Mouse (Mus musculus): ENCODE data around the gene Mrpl41. TPM values are rescaled to one million over a fixed set of nuclear protein-coding genes. Genes with fewer than 3 reads are reported as not detected.

The Mrpl41 gene
- polyA plus RNA-seq (2015; fragmentation: Nextera tagmentation; extraction: Ambion mirVana): 108 and 113 TPM in 2 replicates

GRCm38 (mm10) chr2:24974906-24975703 is at the start of gene Mrpl41:
Gene Mrpl41, minus strand, starts transcription at chr2:24975098.

GRCm38 (mm10) chr2:24975704-24976297 is 903 bp upstream of the Mrpl41 start, which contains the start of gene Pnpla7:
Gene Pnpla7, plus strand, starts transcription at chr2:24976033.

GRCm38 (mm10) chr2:24962304-24963000 is 12.4 kb downstream of the Mrpl41 start, which contains the start of gene Dph7:
Gene Dph7, plus strand, starts transcription at chr2:24962400.

GRCm38 (mm10) chr2:24949421-24950188 is 25.3 kb downstream of the Mrpl41 start, which contains the start of gene Zmynd19:
Gene Zmynd19, plus strand, starts transcription at chr2:24949792.

GRCm38 (mm10) chr2:24935057-24935796 is 39.7 kb downstream of the Mrpl41 start, which contains the start of gene Arrdc1:
Gene Arrdc1, minus strand, starts transcription at chr2:24935252.

Small RNA genes within 50 kb of the gene (microRNA-seq; reads per million reads assigned to microRNA genes)
- gene Gm22875: not detected

Other genes with a start within 250 kb of the Mrpl41 start
- 0.08 and 0.34 TPM in 2 replicates for gene Cacna1b, start 211.9 kb downstream of the Mrpl41 start, polyA plus RNA-seq (2015; fragmentation: Nextera tagmentation; extraction: Ambion mirVana)
- 29.0 and 29.3 TPM in 2 replicates for gene Ehmt1, start 55.5 kb downstream of the Mrpl41 start, polyA plus RNA-seq (2015; fragmentation: Nextera tagmentation; extraction: Ambion mirVana)
- gene Arrdc1, start 39.8 kb downstream of the Mrpl41 start, polyA plus RNA-seq (2015; fragmentation: Nextera tagmentation; extraction: Ambion mirVana): 45.2 and 48.1 TPM in 2 replicates
- gene Zmynd19, start 25.3 kb downstream of the Mrpl41 start, polyA plus RNA-seq (2015; fragmentation: Nextera tagmentation; extraction: Ambion mirVana): 8.5 and 9.3 TPM in 2 replicates
- 10.5 and 12.4 TPM in 2 replicates for gene Dph7, start 12.7 kb downstream of the Mrpl41 start, polyA plus RNA-seq (2015; fragmentation: Nextera tagmentation; extraction: Ambion mirVana)
- gene Pnpla7, start 935 bp upstream of the Mrpl41 start, polyA plus RNA-seq (2015; fragmentation: Nextera tagmentation; extraction: Ambion mirVana): 3.8 and 5.7 TPM in 2 replicates
- 35.9 and 40.2 TPM in 2 replicates for gene Nsmf, start 79.3 kb upstream of the Mrpl41 start, polyA plus RNA-seq (2015; fragmentation: Nextera tagmentation; extraction: Ambion mirVana)
- not detected in 2 replicates for gene Entpd8, start 105.2 kb upstream of the Mrpl41 start, polyA plus RNA-seq (2015; fragmentation: Nextera tagmentation; extraction: Ambion mirVana)
- gene Noxa1, start 120.1 kb upstream of the Mrpl41 start, polyA plus RNA-seq (2015; fragmentation: Nextera tagmentation; extraction: Ambion mirVana): 0.23 and 0.29 TPM in 2 replicates
- gene Nrarp, start 205.7 kb upstream of the Mrpl41 start, polyA plus RNA-seq (2015; fragmentation: Nextera tagmentation; extraction: Ambion mirVana): 11.0 and 13.9 TPM in 2 replicates
- 11.9 and 14.0 TPM in 2 replicates for gene Tor4a, start 221.8 kb upstream of the Mrpl41 start, polyA plus RNA-seq (2015; fragmentation: Nextera tagmentation; extraction: Ambion mirVana)
- gene Nelfb, start 236.4 kb upstream of the Mrpl41 start, polyA plus RNA-seq (2015; fragmentation: Nextera tagmentation; extraction: Ambion mirVana): 52.2 and 57.0 TPM in 2 replicates
- gene Stpg3, start 239.5 kb upstream of the Mrpl41 start, polyA plus RNA-seq (2015; fragmentation: Nextera tagmentation; extraction: Ambion mirVana): not detected in 2 replicates
- not detected in 2 replicates for gene Fam166a, start 243.6 kb upstream of the Mrpl41 start, polyA plus RNA-seq (2015; fragmentation: Nextera tagmentation; extraction: Ambion mirVana)
- 397 and 469 TPM in 2 replicates for gene Tubb4b, start 249.6 kb upstream of the Mrpl41 start, polyA plus RNA-seq (2015; fragmentation: Nextera tagmentation; extraction: Ambion mirVana)

All from urinary bladder, postnatal 0 days (tissue).